Mouse (Mus musculus) lung, postnatal 36 days (tissue): ENCODE data around the gene Pds5b.
"Not testable (repeated sequence)": the region's sequence is repeated elsewhere in the genome, so short reads cannot be mapped to it uniquely, and the experiment has no call there.

Experiments used
- DNase-seq: peaks from one replicate; pipeline ENCODE4 v3.0.0; 2022; ENCODE audit warnings: mixed read lengths

Gene Pds5b

DNA sequence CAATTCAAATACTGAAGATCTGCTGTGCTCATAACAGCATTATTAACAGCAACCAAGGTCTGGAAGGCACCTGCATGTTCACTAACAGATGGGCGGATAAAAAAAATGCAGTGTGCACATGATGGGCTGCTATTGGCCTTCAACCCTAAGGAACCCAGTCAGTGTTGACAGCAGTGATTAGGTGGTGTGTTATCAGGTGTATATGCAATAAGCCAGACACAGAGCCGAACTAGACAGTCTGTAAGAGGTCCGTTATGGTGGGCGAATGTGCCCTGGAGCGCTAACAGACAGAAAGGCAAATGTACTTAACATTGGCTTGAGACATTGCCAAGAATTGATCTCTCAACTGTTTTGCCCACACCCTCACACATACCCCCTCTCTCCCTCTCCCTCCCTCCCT is 156.0 kb downstream of the Pds5b start:
- no peak for DNase-seq

- DNase-seq: no peak
These were observed 157.2 kb downstream of the Pds5b start for GRCm38 (mm10) chr5:150830718-150831117.

GRCm38 (mm10) chr5:150836782-150837181 is 163.2 kb downstream of the Pds5b start:
- no peak for DNase-seq

GRCm38 (mm10) chr5:150839688-150840541 is 166.4 kb downstream of the Pds5b start:
- peak; percentile 61 for DNase-seq

DNA sequence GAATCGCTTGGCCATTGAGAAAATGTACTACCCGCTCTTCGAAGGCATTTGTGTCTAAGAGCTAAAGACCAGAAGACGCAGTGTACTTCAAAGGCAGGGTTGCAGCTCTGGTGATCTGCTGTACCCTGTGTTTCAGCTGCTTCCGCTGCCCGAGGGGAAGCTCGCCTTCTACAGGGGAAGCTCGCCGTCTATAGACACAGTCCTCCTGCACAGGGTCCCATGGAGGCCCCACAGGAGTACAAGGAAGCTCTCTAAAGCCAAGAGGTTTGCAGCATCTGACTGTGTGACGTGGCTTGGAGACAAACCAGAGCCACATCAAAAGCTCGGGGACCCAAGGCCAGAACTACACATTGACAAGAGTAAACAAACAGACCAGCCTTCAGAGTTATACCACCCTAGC is 167.1 kb downstream of the Pds5b start:
- DNase-seq: peak; percentile 34

DNA sequence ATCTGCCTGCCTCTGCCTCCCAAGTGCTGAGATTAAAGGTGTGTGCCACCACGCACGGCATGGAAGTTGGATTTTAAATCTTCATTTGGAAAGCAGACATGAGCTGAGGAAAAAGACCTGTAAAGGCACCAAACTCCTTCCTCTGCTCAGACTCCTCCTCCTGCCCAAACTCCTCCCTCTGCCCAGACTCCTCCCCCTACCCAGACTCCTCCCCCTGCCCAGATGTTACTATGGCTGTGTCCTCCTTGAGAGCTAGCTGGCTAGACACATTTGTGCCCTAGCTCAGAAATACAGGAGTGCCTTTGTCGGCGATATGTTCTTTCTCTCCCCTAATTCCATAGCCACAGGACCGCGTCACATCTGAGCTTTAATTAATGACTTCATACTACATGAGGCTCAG is 172.4 kb downstream of the Pds5b start:
- no peak for DNase-seq

DNA sequence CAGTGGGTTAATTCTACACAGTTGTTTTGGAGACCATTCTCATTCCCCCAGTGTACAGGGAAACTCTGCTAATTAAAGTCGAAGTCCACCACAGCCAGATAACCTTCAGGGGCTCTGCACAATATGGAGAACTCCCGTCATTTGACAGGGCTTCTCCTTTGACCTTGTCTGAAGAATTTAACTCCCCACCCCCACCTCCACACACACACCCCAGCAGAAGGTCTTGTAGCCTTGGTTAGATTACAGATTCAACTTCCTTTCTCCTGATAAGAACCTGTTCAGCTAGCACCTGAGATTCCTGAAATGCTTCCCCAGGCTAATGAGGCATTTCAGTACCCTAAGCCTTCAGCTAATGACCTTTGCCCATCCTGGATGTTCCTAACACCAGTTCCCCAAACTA is 177.3 kb downstream of the Pds5b start:
- no peak for DNase-seq

- DNase-seq: not testable (repeated sequence)
These were observed 178.6 kb downstream of the Pds5b start for GRCm38 (mm10) chr5:150852097-150852496.

DNA sequence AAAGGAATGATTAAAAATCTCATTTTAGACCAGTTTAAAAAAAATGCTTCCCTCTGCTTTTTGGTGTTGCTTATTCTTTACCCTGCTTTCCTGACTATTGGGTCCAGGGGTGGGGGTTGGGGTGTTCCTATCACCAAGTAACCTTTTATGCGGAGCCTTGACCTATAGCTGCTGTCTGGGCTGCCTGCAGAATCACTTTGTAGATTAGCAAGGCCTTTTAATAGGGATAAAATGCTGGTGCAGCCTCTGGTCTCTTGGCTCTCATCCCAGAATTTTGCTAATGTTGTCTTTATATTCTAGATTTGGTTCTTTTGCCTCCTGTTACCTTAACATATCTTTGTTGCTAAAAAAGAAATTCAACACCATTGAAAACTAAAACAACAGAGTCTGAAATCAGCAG is 181.0 kb downstream of the Pds5b start:
- no peak for DNase-seq

DNA sequence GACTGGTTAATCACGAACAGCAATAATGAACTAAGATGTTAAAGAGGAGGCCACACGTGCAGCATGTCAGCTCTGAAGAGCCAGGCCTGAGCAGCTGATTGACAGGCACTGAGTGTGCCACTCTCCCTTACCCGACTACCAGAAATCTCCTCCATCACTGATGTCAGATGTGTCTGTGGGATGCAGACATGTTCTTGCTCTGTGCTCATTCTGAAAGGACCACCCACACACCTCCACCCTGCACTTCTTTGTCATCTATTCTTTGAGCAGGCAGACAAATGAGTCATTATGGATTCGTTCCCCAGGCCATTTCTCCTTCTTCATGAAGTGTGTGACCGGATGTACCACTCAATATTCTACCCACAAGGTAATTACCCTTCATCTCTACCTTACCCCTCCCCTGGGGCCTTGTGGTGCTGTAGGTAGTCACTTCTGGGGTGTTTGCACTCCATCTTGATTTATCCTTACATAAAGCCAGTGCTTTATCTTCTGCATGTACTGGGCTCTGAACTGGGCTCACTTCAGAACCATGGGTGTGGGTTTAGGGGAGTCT is 186.2 kb downstream of the Pds5b start:
- DNase-seq: no peak
